Mouse (Mus musculus): Measurements from ENCODE around the gene Spp2.

GRCm38 (mm10) chr1:88452198-88452597 lies 45.4 kb downstream of the Spp2 start:
- TF ChIP-seq CTCF (IDR thresholded peaks at IDR 0.05; ENCODE audit: extremely low read depth, insufficient read depth, low read length) (no peak), POLR2A (IDR thresholded peaks at IDR 0.05; ENCODE audit: extremely low read depth, insufficient read depth, low read length) (no peak)
